Mouse (Mus musculus) cerebellum, adult 2 months (tissue): ENCODE results near the gene Otud7a.

Experiments
- CTCF ChIP-seq: fragments of 200-500 bp; IDR thresholded peaks from 2 replicates; pipeline ENCODE4 v1.5.1; 2011; ENCODE audit warnings: low read depth, mild to moderate bottlenecking, control low read depth, low read length, moderate library complexity, borderline replicate concordance; ENCODE audit not compliant: insufficient read depth
- POLR2A ChIP-seq: fragments of 200-500 bp; IDR thresholded peaks from 2 replicates; pipeline ENCODE4 v1.6.1; 2011; ENCODE audit warnings: low read length, control low read depth, borderline replicate concordance; ENCODE audit not compliant: insufficient read depth

DNA sequence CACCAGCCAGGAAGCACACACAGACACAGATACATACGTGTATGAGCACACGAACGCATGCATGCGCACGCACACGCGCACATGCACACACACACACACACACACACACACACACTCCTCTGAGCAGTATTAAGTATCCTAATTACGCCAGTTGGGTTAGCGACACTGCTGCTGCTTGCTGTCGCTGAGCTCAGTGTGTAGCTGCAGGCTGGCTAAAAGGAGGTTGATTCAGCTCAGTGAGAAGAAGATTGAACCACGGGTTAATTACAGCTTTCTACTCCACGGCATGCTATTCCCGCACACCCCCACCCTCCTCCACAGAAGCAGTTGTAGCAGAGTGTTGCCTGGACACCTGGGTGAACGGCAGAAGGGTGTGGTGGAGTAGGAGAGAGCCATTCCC lies 224.4 kb downstream of the Otud7a start:
- no peak for TF ChIP-seq CTCF
- no peak for TF ChIP-seq POLR2A
